Mouse (Mus musculus): ENCODE results near the gene Olfr631. TPM values are rescaled to one million over a fixed set of nuclear protein-coding genes. Genes with fewer than 3 reads are reported as not detected.

Olfr631 gene
- total RNA-seq (2023): not detected in 2 replicates

GRCm38 (mm10) chr7:103928525-103928924 is at the start of gene Olfr631:
Gene Olfr631, plus strand, starts transcription at chr7:103928825.

GRCm38 (mm10) chr7:103886152-103886551 is 42.5 kb upstream of the Olfr631 start, which contains the start of gene Olfr66:
Gene Olfr66, minus strand, starts transcription at chr7:103886252.

DNA sequence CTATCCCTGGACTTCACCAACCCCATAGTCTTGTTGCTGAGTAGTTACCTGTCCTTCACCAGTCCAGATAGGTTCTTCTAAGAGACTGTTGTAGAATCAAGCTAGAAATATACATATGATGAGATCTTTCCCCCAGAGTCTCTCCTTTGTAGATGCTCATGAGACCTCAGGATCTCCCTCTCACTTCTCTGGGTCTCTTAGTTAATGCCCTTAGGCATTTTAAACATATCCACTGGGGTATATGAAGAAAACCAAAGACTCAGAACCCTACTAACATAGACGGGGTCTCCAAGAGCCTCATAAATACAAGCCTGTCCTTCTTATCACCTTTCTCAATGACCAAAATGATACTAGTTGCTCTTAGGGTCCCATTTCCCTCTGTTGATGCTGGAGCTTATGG is 34.2 kb upstream of the Olfr631 start, which contains the start of gene Olfr64:
Gene Olfr64, minus strand, starts transcription at position 101 of the 400 bp plus-strand sequence.

DNA sequence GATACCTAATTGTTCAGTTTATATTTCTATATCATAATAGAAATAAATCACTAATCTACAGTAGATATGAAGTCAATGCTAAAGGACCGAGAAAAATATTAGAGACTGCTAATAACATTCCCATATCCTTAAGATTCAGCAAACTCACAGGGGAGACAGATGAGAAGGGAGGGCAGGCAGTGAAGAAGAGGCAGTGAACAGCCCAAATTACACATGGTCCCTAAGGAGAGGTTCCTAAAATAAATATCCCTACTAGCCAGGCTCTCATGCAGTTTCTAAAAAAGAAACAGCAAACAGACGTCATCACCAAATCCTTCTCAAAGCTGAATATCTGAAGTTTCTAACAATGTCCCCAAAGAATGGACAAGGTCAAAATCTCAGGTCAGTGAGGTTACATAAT is 25.4 kb upstream of the Olfr631 start, which contains the start of gene Olfr65:
Gene Olfr65, plus strand, starts transcription at position 301 of the 400 bp plus-strand sequence.

DNA sequence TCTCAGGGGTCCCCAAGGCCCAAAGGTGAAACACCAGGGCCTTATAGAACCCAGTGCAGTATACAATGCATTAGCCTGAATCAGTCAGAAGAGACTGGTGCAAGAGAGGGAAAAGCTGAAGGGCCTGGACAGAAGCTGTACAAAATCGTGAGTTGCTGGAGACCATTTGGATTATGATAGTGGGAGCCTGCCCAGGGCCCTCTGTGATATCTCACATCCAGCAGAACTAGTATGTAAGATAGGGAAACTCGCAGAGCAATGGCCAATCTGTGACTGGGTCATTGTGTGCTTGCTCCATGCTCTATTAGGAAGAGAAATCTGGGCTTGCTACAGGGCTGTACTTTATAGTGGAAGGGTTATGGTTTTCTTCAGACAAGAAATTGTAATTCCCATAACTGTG is 5.6 kb downstream of the Olfr631 start, which contains the start of gene Olfr632:
Gene Olfr632, plus strand, starts transcription at position 84 of the 400 bp plus-strand sequence.

DNA sequence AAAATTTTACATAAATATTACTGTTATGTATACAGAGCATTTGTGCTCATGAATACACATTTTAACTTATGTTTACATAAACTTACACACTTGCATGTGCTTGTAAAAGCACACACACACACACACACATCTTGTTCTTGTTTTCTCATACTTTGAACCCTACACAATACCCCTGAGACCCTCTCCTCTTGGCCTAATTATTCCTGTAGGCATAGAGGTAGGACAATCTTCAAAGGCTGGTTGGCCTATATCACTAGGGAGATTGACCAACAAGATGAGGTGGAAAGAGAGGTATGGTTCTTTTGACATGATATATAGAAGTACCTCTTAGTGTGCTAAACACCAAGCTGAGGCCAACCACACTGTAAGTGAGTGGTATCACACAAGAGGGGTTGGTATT is 15.5 kb downstream of the Olfr631 start, which contains the start of gene Olfr633:
Gene Olfr633, plus strand, starts transcription at position 301 of the 400 bp plus-strand sequence.

GRCm38 (mm10) chr7:103970852-103971251 is 42.2 kb downstream of the Olfr631 start, which contains the start of gene Olfr635:
Gene Olfr635, plus strand, starts transcription at chr7:103971152.

Other genes starting within 250 kb of the Olfr631 start
- gene Olfr625-ps1, start 246.1 kb upstream of the Olfr631 start, total RNA-seq (2023): not detected in 2 replicates
- gene Olfr243, start 214.2 kb upstream of the Olfr631 start, total RNA-seq (2023): not detected in 2 replicates
- gene Olfr628, start 198.5 kb upstream of the Olfr631 start, total RNA-seq (2023): not detected in 2 replicates
- not detected in 2 replicates for gene Olfr629, start 183.9 kb upstream of the Olfr631 start, total RNA-seq (2023)
- gene Olfr630, start 171.5 kb upstream of the Olfr631 start, total RNA-seq (2023): not detected in 2 replicates
- not detected in 2 replicates for gene Olfr69, start 157.2 kb upstream of the Olfr631 start, total RNA-seq (2023)
- not detected in 2 replicates for gene Olfr68, start 149.1 kb upstream of the Olfr631 start, total RNA-seq (2023)
- not detected in 2 replicates for gene Olfr67, start 137.0 kb upstream of the Olfr631 start, total RNA-seq (2023)
- gene Hbb-bt, start 114.8 kb upstream of the Olfr631 start, total RNA-seq (2023): 16.2 and 21.8 TPM in 2 replicates
- 59.0 and 111 TPM in 2 replicates for gene Hbb-bs, start 100.7 kb upstream of the Olfr631 start, total RNA-seq (2023)
- not detected in 2 replicates for gene Hbb-bh2, start 88.3 kb upstream of the Olfr631 start, total RNA-seq (2023)
- not detected in 2 replicates for gene Hbb-bh1, start 85.7 kb upstream of the Olfr631 start, total RNA-seq (2023)
- gene Hbb-y, start 75.6 kb upstream of the Olfr631 start, total RNA-seq (2023): not detected in 2 replicates
- gene Olfr66, start 42.6 kb upstream of the Olfr631 start, total RNA-seq (2023): not detected in 2 replicates
- gene Olfr64, start 34.3 kb upstream of the Olfr631 start, total RNA-seq (2023): not detected in 2 replicates
- not detected in 2 replicates for gene Olfr65, start 25.3 kb upstream of the Olfr631 start, total RNA-seq (2023)
- gene Olfr632, start 5.5 kb downstream of the Olfr631 start, total RNA-seq (2023): not detected in 2 replicates
- not detected in 2 replicates for gene Olfr633, start 15.6 kb downstream of the Olfr631 start, total RNA-seq (2023)
- gene Olfr635, start 42.3 kb downstream of the Olfr631 start, total RNA-seq (2023): not detected in 2 replicates
- not detected in 2 replicates for gene Olfr638, start 69.9 kb downstream of the Olfr631 start, total RNA-seq (2023)
- 0.07 and 0.09 TPM in 2 replicates for gene Olfr639, start 88.5 kb downstream of the Olfr631 start, total RNA-seq (2023)
- not detected in 2 replicates for gene Olfr640, start 96.7 kb downstream of the Olfr631 start, total RNA-seq (2023)
- gene Olfr641, start 106.6 kb downstream of the Olfr631 start, total RNA-seq (2023): not detected in 2 replicates
- not detected in 2 replicates for gene Olfr642, start 123.8 kb downstream of the Olfr631 start, total RNA-seq (2023)
- not detected in 2 replicates for gene 4930516K23Rik, start 132.6 kb downstream of the Olfr631 start, total RNA-seq (2023)
- gene Olfr644, start 143.0 kb downstream of the Olfr631 start, total RNA-seq (2023): not detected in 2 replicates
- gene Olfr645, start 156.6 kb downstream of the Olfr631 start, total RNA-seq (2023): not detected in 2 replicates
- gene Olfr646, start 176.0 kb downstream of the Olfr631 start, total RNA-seq (2023): 0.11 TPM in 1 of 2 replicates, not detected in the other
- gene Ubqln5, start 201.0 kb downstream of the Olfr631 start, total RNA-seq (2023): not detected in 2 replicates
- gene Olfr643, start 208.6 kb downstream of the Olfr631 start, total RNA-seq (2023): not detected in 2 replicates
- not detected in 2 replicates for gene Ubqln3, start 214.5 kb downstream of the Olfr631 start, total RNA-seq (2023)
- gene Ubqlnl, start 221.7 kb downstream of the Olfr631 start, total RNA-seq (2023): not detected in 2 replicates
- not detected in 2 replicates for gene Olfm5, start 236.0 kb downstream of the Olfr631 start, total RNA-seq (2023)